ENCODE assay signal across 9 mouse cellular contexts in the genomic region with DNA sequence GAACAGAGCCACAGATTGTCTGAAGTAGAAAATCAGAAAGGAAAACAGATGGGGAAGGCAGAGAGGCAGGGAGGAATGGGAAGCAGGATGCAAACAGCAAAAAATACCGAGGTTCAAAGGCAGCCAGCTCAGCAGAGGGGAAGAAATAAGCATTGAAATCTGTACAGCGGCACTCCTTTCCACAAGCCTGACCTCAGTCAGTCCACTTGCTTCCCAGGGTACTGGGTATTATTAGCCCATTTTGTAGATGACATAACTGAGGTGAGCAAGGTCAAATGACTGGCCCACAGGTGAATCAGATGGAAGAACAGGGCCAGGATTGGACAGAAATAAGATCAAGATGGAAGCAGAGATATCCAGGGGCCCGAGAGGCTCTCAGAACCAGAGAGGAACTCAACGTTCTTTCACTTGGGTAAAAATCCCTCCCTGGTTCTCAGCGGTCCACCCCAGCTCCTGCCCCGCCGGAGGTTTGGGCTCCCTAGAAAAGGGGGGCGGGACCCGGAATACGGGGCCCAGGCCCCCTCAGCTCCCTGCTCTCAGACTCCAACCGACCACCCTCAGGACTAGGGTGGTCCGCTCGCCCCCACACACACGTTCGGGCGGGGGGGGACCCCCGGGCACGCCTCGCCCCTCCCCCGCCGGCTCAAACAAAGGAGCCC. TPM values are rescaled to one million over a fixed set of nuclear protein-coding genes. Genes with fewer than 3 reads are reported as not detected.
DNase-seq lines count a peak whose midpoint lies in the region; ATAC-seq lines count a peak whose summit lies in the region.
"Had no signal": no experiment of that assay in that cellular context is flagged by ENCODE, and none has a peak within 500 bp of the region (broad histone marks: within the 10 kb centered on the region; RNA-seq: fewer than 3 reads in every experiment).

No protein-coding gene starts in this region.

- peak; percentile 52 for ATAC-seq in forebrain, embryonic 11.5 days (replicated peaks; ENCODE audit: low FRiP score)
- ATAC-seq in liver, embryonic 13.5 days (ENCODE audit: low read depth), result no peak

- peaks cover 13% of the 10 kb centered on the region; the same call in 1 of the 2 replicates for H3K27me3 ChIP-seq in heart, embryonic 10.5 days (ENCODE audit: insufficient read depth, poor library complexity, severe bottlenecking)
- H3K27me3 ChIP-seq in forebrain, embryonic 11.5 days (ENCODE audit: control insufficient read depth, insufficient read depth, low read length), result no peaks in the 10 kb centered on the region
- H3K27me3 ChIP-seq in liver, embryonic 13.5 days, result peaks cover 61% of the 10 kb centered on the region

- peak overlapping the region; percentile 95 for H3K27ac ChIP-seq in heart, embryonic 10.5 days
- peak overlapping the region; percentile 82 for H3K27ac ChIP-seq in forebrain, embryonic 11.5 days (ENCODE audit: low read depth, low read length)
- no peak overlapping the region for H3K27ac ChIP-seq in liver, embryonic 13.5 days

- intact Hi-C loops in heart, postnatal 14 days (cut with DNase I), result loop anchor here (2.0 to 5.0 kb wide), 2 partner anchors 18 to 150 kb away; no protein-coding TSS in a partner anchor

- H3K9ac ChIP-seq in forebrain, embryonic 11.5 days (ENCODE audit: low read length), result peak overlapping the region; percentile 91
- H3K9ac ChIP-seq in liver, embryonic 13.5 days, result peak overlapping the region; percentile 64

- no peaks in the 10 kb centered on the region for H3K9me3 ChIP-seq in heart, embryonic 10.5 days
- H3K9me3 ChIP-seq in forebrain, embryonic 11.5 days (ENCODE audit: control insufficient read depth, low read length), result no peaks in the 10 kb centered on the region
- H3K9me3 ChIP-seq in liver, embryonic 13.5 days (replicated peaks), result no peaks in the 10 kb centered on the region

- WGBS in heart, embryonic 10.5 days, result under 1% methylated on average over 20 of the region's 21 CpGs
- WGBS in forebrain, embryonic 11.5 days, result under 1% methylated on average over 21 of the region's 21 CpGs
- WGBS in liver, embryonic 13.5 days (ENCODE audit: insufficient replicate concordance), result 3% methylated on average over 21 of the region's 21 CpGs

- no peak for DNase-seq in heart, embryonic 10.5 days (ENCODE audit: low spot score)
- DNase-seq in heart, postnatal 14 days, result no peak
- DNase-seq in CD4-positive, CD25-positive, alpha-beta regulatory T cell, adult 2 months (ENCODE audit: low read depth, low spot score), result peak; percentile 21
- no peak for DNase-seq in forebrain, embryonic 11.5 days (ENCODE audit: low spot score)
- no peak for DNase-seq in liver, embryonic 13.5 days
- DNase-seq in cerebellum, postnatal 25 days, result no peak
- no peak for DNase-seq in ovary, postnatal 14 days (ENCODE audit: low spot score)
- no peak for DNase-seq in cerebellum, adult 9-10 months

- peak overlapping the region; percentile 76 for H3K4me2 ChIP-seq in forebrain, embryonic 11.5 days (ENCODE audit: low read depth, low read length, severe bottlenecking)
- peak overlapping the region; percentile 80 for H3K4me2 ChIP-seq in liver, embryonic 13.5 days

- peak overlapping the region; percentile 85 for H3K4me3 ChIP-seq in heart, embryonic 10.5 days
- H3K4me3 ChIP-seq in forebrain, embryonic 11.5 days (ENCODE audit: low read depth, low read length), result peak overlapping the region; percentile 83
- peak overlapping the region; percentile 65 for H3K4me3 ChIP-seq in liver, embryonic 13.5 days (replicated peaks)

- H3K36me3 ChIP-seq in heart, embryonic 10.5 days, result peaks cover 33% of the 10 kb centered on the region
- H3K36me3 ChIP-seq in forebrain, embryonic 11.5 days (ENCODE audit: control insufficient read depth, insufficient read depth, low read length), result 0 out of 2 replicates have a peak, but pooled peaks cover 3% of the 10 kb centered on the region
- H3K36me3 ChIP-seq in liver, embryonic 13.5 days, result no peaks in the 10 kb centered on the region

- H3K4me1 ChIP-seq in heart, embryonic 10.5 days, result peaks cover 56% of the 10 kb centered on the region
- H3K4me1 ChIP-seq in forebrain, embryonic 11.5 days (replicated peaks; ENCODE audit: control insufficient read depth, insufficient read depth, low read length), result peaks cover 23% of the 10 kb centered on the region
- peaks cover 24% of the 10 kb centered on the region for H3K4me1 ChIP-seq in liver, embryonic 13.5 days (replicated peaks)

RNA-seq across cellular contexts. Expression of a gene that starts 0.6 kb away (rescaled TPM):
- polyA plus RNA-seq in heart, embryonic 10.5 days (2016; fragmentation: Nextera tagmentation; extraction: Ambion mirVana), result 10.6 and 19.3 TPM in 2 replicates
- total RNA-seq in heart, postnatal 14 days (2021), result under 1 TPM; 0.49 to 0.74 TPM
- polyA plus RNA-seq in forebrain, embryonic 11.5 days (2014; fragmentation: Nextera tagmentation; extraction: Ambion mirVana), result 17.1 and 20.7 TPM in 2 replicates
- polyA plus RNA-seq in liver, embryonic 13.5 days (2015; fragmentation: Nextera tagmentation; extraction: Ambion mirVana), result 1.0 and 1.2 TPM in 2 replicates
- total RNA-seq: gastrocnemius, adult 8-10 months had no signal

RNA-seq across cellular contexts. Expression of a gene that starts 12.6 kb away (rescaled TPM):
- polyA plus RNA-seq in heart, embryonic 10.5 days (2016; fragmentation: Nextera tagmentation; extraction: Ambion mirVana), result 41.9 and 49.0 TPM in 2 replicates
- total RNA-seq in heart, postnatal 14 days (2021), result 10 to 100 TPM; 80.4 to 100.0 TPM
- polyA plus RNA-seq in forebrain, embryonic 11.5 days (2014; fragmentation: Nextera tagmentation; extraction: Ambion mirVana), result 27.9 and 28.4 TPM in 2 replicates
- 9.5 and 9.6 TPM in 2 replicates for polyA plus RNA-seq in liver, embryonic 13.5 days (2015; fragmentation: Nextera tagmentation; extraction: Ambion mirVana)

RNA-seq across cellular contexts. Expression of a gene that starts 14.4 kb away (rescaled TPM):
- 0.71 and 2.5 TPM in 2 replicates for polyA plus RNA-seq in heart, embryonic 10.5 days (2016; fragmentation: Nextera tagmentation; extraction: Ambion mirVana)
- total RNA-seq in heart, postnatal 14 days (2021), result not detected
- polyA plus RNA-seq in forebrain, embryonic 11.5 days (2014; fragmentation: Nextera tagmentation; extraction: Ambion mirVana), result 6.6 and 7.7 TPM in 2 replicates
- 0.32 and 0.41 TPM in 2 replicates for polyA plus RNA-seq in liver, embryonic 13.5 days (2015; fragmentation: Nextera tagmentation; extraction: Ambion mirVana)
- total RNA-seq: gastrocnemius, adult 8-10 months had no signal

RNA-seq across cellular contexts. Expression of a gene that starts 24.6 kb away (rescaled TPM):
- 0.05 TPM in 1 of 2 replicates, not detected in the other for polyA plus RNA-seq in heart, embryonic 10.5 days (2016; fragmentation: Nextera tagmentation; extraction: Ambion mirVana)
- total RNA-seq in heart, postnatal 14 days (2021), result not detected
- polyA plus RNA-seq in forebrain, embryonic 11.5 days (2014; fragmentation: Nextera tagmentation; extraction: Ambion mirVana), result 0.13 TPM in 1 of 2 replicates, not detected in the other
- 0.07 and 0.08 TPM in 2 replicates for polyA plus RNA-seq in liver, embryonic 13.5 days (2015; fragmentation: Nextera tagmentation; extraction: Ambion mirVana)

RNA-seq across cellular contexts. Expression of a gene that starts 27.9 kb away (rescaled TPM):
- 0.10 and 0.11 TPM in 2 replicates for polyA plus RNA-seq in heart, embryonic 10.5 days (2016; fragmentation: Nextera tagmentation; extraction: Ambion mirVana)
- under 1 TPM; 0.22 to 0.48 TPM for total RNA-seq in heart, postnatal 14 days (2021)
- 0.08 and 0.15 TPM in 2 replicates for polyA plus RNA-seq in forebrain, embryonic 11.5 days (2014; fragmentation: Nextera tagmentation; extraction: Ambion mirVana)
- polyA plus RNA-seq in liver, embryonic 13.5 days (2015; fragmentation: Nextera tagmentation; extraction: Ambion mirVana), result not detected in 2 replicates
- total RNA-seq: gastrocnemius, adult 8-10 months had no signal
